Mouse (Mus musculus) neural tube, embryonic 13.5 days (tissue): ENCODE measurements around the gene Rab43. TPM values are rescaled to one million over a fixed set of nuclear protein-coding genes. Genes with fewer than 3 reads are reported as not detected.
A peak's percentile ranks its signal among the peaks of the same experiment; 100 is the strongest.
"Not testable (repeated sequence)": the region's sequence is repeated elsewhere in the genome, so short reads cannot be mapped to it uniquely, and the experiment has no call there.

ENCODE experiments used
- ATAC-seq: fragments of 200-750 bp; cut with Nextera tagmentation; 2 replicates; pipeline ENCODE4 v1.8.0; 2017; ENCODE audit warnings: low read depth, mild to moderate bottlenecking, moderate TSS enrichment, moderate library complexity
- H3K27ac ChIP-seq: fragments of 300-500 bp; sonication (generic); replicated peaks from 2 replicates; pipeline ENCODE4 v1.5.1; 2015; ENCODE audit warnings: moderate library complexity, mild to moderate bottlenecking, inconsistent platforms
- H3K27me3 ChIP-seq: fragments of 300-500 bp; sonication (generic); 2 replicates; pipeline ENCODE4 v1.6.1; 2015; ENCODE audit warnings: mild to moderate bottlenecking, inconsistent platforms
- H3K36me3 ChIP-seq: fragments of 300-500 bp; sonication (generic); 2 replicates; pipeline ENCODE4 v1.6.1; 2015; ENCODE audit warnings: mild to moderate bottlenecking, inconsistent platforms
- H3K4me1 ChIP-seq: fragments of 300-500 bp; sonication (generic); replicated peaks from 2 replicates; pipeline ENCODE4 v1.6.1; 2015; ENCODE audit warnings: inconsistent platforms
- H3K4me2 ChIP-seq: fragments of 300-500 bp; sonication (generic); 2 replicates; pipeline ENCODE4 v1.6.1; 2015; ENCODE audit warnings: inconsistent platforms, mild to moderate bottlenecking, moderate library complexity
- H3K4me3 ChIP-seq: fragments of 300-500 bp; sonication (generic); 2 replicates; pipeline ENCODE4 v1.5.1; 2015; ENCODE audit warnings: mild to moderate bottlenecking, inconsistent platforms
- H3K9ac ChIP-seq: fragments of 300-500 bp; sonication (generic); 2 replicates; pipeline ENCODE4 v1.6.1; 2015; ENCODE audit warnings: moderate library complexity, mild to moderate bottlenecking, inconsistent platforms
- H3K9me3 ChIP-seq: fragments of 300-500 bp; sonication (generic); 2 replicates; pipeline ENCODE4 v1.6.1; 2016; ENCODE audit warnings: inconsistent platforms
- WGBS: fragments of 180-500 bp; shearing (Covaris S2); methylation state at CpG from one replicate; pipeline ENCODE4 v1.1.7; 2015; 5-methylcytosine and 5-hydroxymethylcytosine counted together
- polyA plus RNA-seq: library from polyadenylated mRNA; unstranded; fragments of >200 nt; fragmentation: Nextera tagmentation; extraction: Ambion mirVana; gene quantifications from 2 replicates; pipeline ENCODE4 v1.2.1, GENCODE M21; 2015

Gene Rab43
- polyA plus RNA-seq, 1 experiment from 2014 or later, result 8.8 TPM

GRCm38 (mm10) chr6:87779174-87780165 lies 32.5 kb downstream of the Rab43 start:
- no peak for ATAC-seq
- WGBS, result 85% methylated on average over 11 of the region's 11 CpGs
- Histone ChIP-seq H3K36me3 (no peaks in the 10 kb centered on the region), H3K4me2 (no peak overlapping the region), H3K4me3 (no peak overlapping the region), H3K27ac (no peak overlapping the region), H3K4me1 (no peaks in the 10 kb centered on the region), H3K9ac (0 out of 2 replicates have a peak overlapping the region, but pooled peaks have one; percentile 22), H3K27me3 (no peaks in the 10 kb centered on the region), H3K9me3 (no peaks in the 10 kb centered on the region)

GRCm38 (mm10) chr6:87778294-87779173 lies 33.4 kb downstream of the Rab43 start:
- Histone ChIP-seq H3K27ac (no peak overlapping the region), H3K27me3 (no peaks in the 10 kb centered on the region), H3K4me3 (no peak overlapping the region), H3K9me3 (no peaks in the 10 kb centered on the region), H3K9ac (0 out of 2 replicates have a peak overlapping the region, but pooled peaks have one; percentile 22), H3K36me3 (no peaks in the 10 kb centered on the region), H3K4me2 (no peak overlapping the region), H3K4me1 (no peaks in the 10 kb centered on the region)
- 80% methylated on average over 11 of the region's 11 CpGs for whole genome bisulfite sequencing
- ATAC-seq, result no peak

- Histone ChIP-seq H3K4me3 (no peak within 1 kb of the TSS), H3K4me2 (no peak within 1 kb of the TSS), H3K9me3 (no peaks in the 10 kb centered on the region), H3K4me1 (no peaks in the 10 kb centered on the region), H3K36me3 (no peaks in the 10 kb centered on the region), H3K27me3 (no peaks in the 10 kb centered on the region), H3K9ac (0 out of 2 replicates have a peak within 1 kb of the TSS, but pooled peaks have one; percentile 22), H3K27ac (no peak within 1 kb of the TSS)
- ATAC-seq, result no peak
- 72% methylated on average over 2 of the region's 2 CpGs for WGBS
Measured at GRCm38 (mm10) chr6:87777842-87778241, 34.1 kb downstream of the Rab43 start, which contains the start of gene Gp9. TSS of gene Gp9 (plus strand) at chr6:87778072.

GRCm38 (mm10) chr6:87776663-87777062 lies 35.3 kb downstream of the Rab43 start:
- Histone ChIP-seq H3K4me2 (no peak overlapping the region), H3K27me3 (no peaks in the 10 kb centered on the region), H3K36me3 (no peaks in the 10 kb centered on the region), H3K4me3 (no peak overlapping the region), H3K9ac (no peak overlapping the region), H3K27ac (no peak overlapping the region), H3K9me3 (no peaks in the 10 kb centered on the region), H3K4me1 (no peaks in the 10 kb centered on the region)
- WGBS, result 89% methylated on average over 1 of the region's 1 CpGs
- no peak for ATAC-seq

- Histone ChIP-seq H3K27ac (no peak overlapping the region), H3K4me1 (no peaks in the 10 kb centered on the region), H3K27me3 (no peaks in the 10 kb centered on the region), H3K9ac (no peak overlapping the region), H3K36me3 (no peaks in the 10 kb centered on the region), H3K4me3 (no peak overlapping the region), H3K4me2 (no peak overlapping the region), H3K9me3 (no peaks in the 10 kb centered on the region)
- 76% methylated on average over 3 of the region's 3 CpGs for WGBS
- no peak for ATAC-seq
Measured at GRCm38 (mm10) chr6:87775588-87776245, 36.2 kb downstream of the Rab43 start.

- WGBS, result 85% methylated on average over 9 of the region's 9 CpGs
- no peak for ATAC-seq
- H3K4me3 ChIP-seq, result no peak overlapping the region
- H3K4me2 ChIP-seq, result no peak overlapping the region
- no peak overlapping the region for H3K27ac ChIP-seq
- no peaks in the 10 kb centered on the region for H3K27me3 ChIP-seq
- no peaks in the 10 kb centered on the region for H3K36me3 ChIP-seq
- no peak overlapping the region for H3K9ac ChIP-seq
- no peaks in the 10 kb centered on the region for H3K9me3 ChIP-seq
- H3K4me1 ChIP-seq, result no peaks in the 10 kb centered on the region
Measured at GRCm38 (mm10) chr6:87774909-87775308, 37.1 kb downstream of the Rab43 start.

GRCm38 (mm10) chr6:87774466-87774865 lies 37.5 kb downstream of the Rab43 start:
- no peak for ATAC-seq
- H3K9me3 ChIP-seq, result no peaks in the 10 kb centered on the region
- no peak overlapping the region for H3K4me3 ChIP-seq
- no peaks in the 10 kb centered on the region for H3K4me1 ChIP-seq
- no peak overlapping the region for H3K4me2 ChIP-seq
- H3K36me3 ChIP-seq, result no peaks in the 10 kb centered on the region
- no peak overlapping the region for H3K9ac ChIP-seq
- no peak overlapping the region for H3K27ac ChIP-seq
- no peaks in the 10 kb centered on the region for H3K27me3 ChIP-seq
- 60% methylated on average over 1 of the region's 1 CpGs for WGBS

GRCm38 (mm10) chr6:87770626-87771025 lies 41.3 kb downstream of the Rab43 start:
- no peak overlapping the region for H3K4me2 ChIP-seq
- ATAC-seq, result no peak
- H3K9me3 ChIP-seq, result no peaks in the 10 kb centered on the region
- H3K27ac ChIP-seq, result no peak overlapping the region
- no peak overlapping the region for H3K9ac ChIP-seq
- H3K4me3 ChIP-seq, result no peak overlapping the region
- H3K27me3 ChIP-seq, result no peaks in the 10 kb centered on the region
- H3K36me3 ChIP-seq, result no peaks in the 10 kb centered on the region
- WGBS, result 54% methylated on average over 8 of the region's 8 CpGs
- H3K4me1 ChIP-seq, result no peaks in the 10 kb centered on the region

GRCm38 (mm10) chr6:87764296-87764695 lies 47.7 kb downstream of the Rab43 start:
- H3K27ac ChIP-seq, H3K4me3 ChIP-seq: not testable (repeated sequence)
- WGBS, result 91% methylated on average over 2 of the region's 2 CpGs

GRCm38 (mm10) chr6:87763376-87764280 lies 48.3 kb downstream of the Rab43 start:
- Histone ChIP-seq H3K4me3 (no peak overlapping the region), H3K4me2 (no peak overlapping the region), H3K27ac (no peak overlapping the region), H3K9me3 (no peaks in the 10 kb centered on the region; the same call in 1 of the 2 replicates), H3K27me3 (no peaks in the 10 kb centered on the region), H3K4me1 (no peaks in the 10 kb centered on the region), H3K9ac (no peak overlapping the region), H3K36me3 (no peaks in the 10 kb centered on the region)
- ATAC-seq, result no peak
- 69% methylated on average over 4 of the region's 4 CpGs for WGBS

More at GRCm38 (mm10) chr6:87764296-87764695, 47.7 kb downstream of the Rab43 start:
- not testable (repeated sequence) for H3K4me1 ChIP-seq, H3K4me2 ChIP-seq, H3K27me3 ChIP-seq, H3K9ac ChIP-seq, ATAC-seq, H3K36me3 ChIP-seq, H3K9me3 ChIP-seq

GRCm38 (mm10) chr6:87762161-87762560 lies 49.8 kb downstream of the Rab43 start:
- Histone ChIP-seq H3K9me3 (no peaks in the 10 kb centered on the region; the same call in 1 of the 2 replicates), H3K36me3 (no peaks in the 10 kb centered on the region), H3K4me3 (no peak overlapping the region), H3K4me1 (no peaks in the 10 kb centered on the region), H3K4me2 (no peak overlapping the region), H3K27ac (no peak overlapping the region), H3K9ac (no peak overlapping the region), H3K27me3 (no peaks in the 10 kb centered on the region)
- WGBS, result 92% methylated on average over 5 of the region's 5 CpGs
- no peak for ATAC-seq
